Mouse (Mus musculus) hindlimb bud, embryonic 11.5 days (tissue): ENCODE data around the gene Osbpl11.

Experiments
- DNase-seq: peaks from one replicate; pipeline ENCODE4 v3.0.0-alpha.2; 2012; ENCODE audit warnings: low read depth, low spot score; ENCODE audit errors: extremely low spot score

Gene Osbpl11

GRCm38 (mm10) chr16:33236151-33236550 is 51.3 kb downstream of the Osbpl11 start:
- no peak for DNase-seq

- DNase-seq, result no peak
Measured at GRCm38 (mm10) chr16:33239305-33239704, 54.4 kb downstream of the Osbpl11 start.

GRCm38 (mm10) chr16:33242046-33242445 is 57.2 kb downstream of the Osbpl11 start:
- DNase-seq, result no peak

GRCm38 (mm10) chr16:33244136-33244691 is 59.3 kb downstream of the Osbpl11 start:
- DNase-seq, result no peak

GRCm38 (mm10) chr16:33244933-33245470 is 60.1 kb downstream of the Osbpl11 start:
- DNase-seq, result no peak

- no peak for DNase-seq
Measured at GRCm38 (mm10) chr16:33246526-33246925, 61.7 kb downstream of the Osbpl11 start.

GRCm38 (mm10) chr16:33247006-33247405 is 62.1 kb downstream of the Osbpl11 start:
- DNase-seq, result no peak

- DNase-seq, result no peak
Measured at GRCm38 (mm10) chr16:33250651-33251120, 65.8 kb downstream of the Osbpl11 start.

- DNase-seq, result peak; percentile 72
Measured at GRCm38 (mm10) chr16:33251194-33252051, 66.6 kb downstream of the Osbpl11 start, which contains the start of gene Snx4. Snx4 (plus strand) TSS chr16:33251442.

- DNase-seq, result no peak
Measured at GRCm38 (mm10) chr16:33255601-33256000, 70.7 kb downstream of the Osbpl11 start.

- no peak for DNase-seq
Measured at GRCm38 (mm10) chr16:33258530-33258929, 73.7 kb downstream of the Osbpl11 start.

GRCm38 (mm10) chr16:33259824-33260223 is 75.0 kb downstream of the Osbpl11 start:
- DNase-seq, result no peak

- no peak for DNase-seq
Measured at GRCm38 (mm10) chr16:33260825-33261224, 76.0 kb downstream of the Osbpl11 start.

- no peak for DNase-seq
Measured at GRCm38 (mm10) chr16:33261584-33262061, 76.8 kb downstream of the Osbpl11 start.

GRCm38 (mm10) chr16:33262096-33262495 is 77.2 kb downstream of the Osbpl11 start:
- no peak for DNase-seq

GRCm38 (mm10) chr16:33267616-33268253 is 82.9 kb downstream of the Osbpl11 start:
- DNase-seq, result no peak

- no peak for DNase-seq
Measured at GRCm38 (mm10) chr16:33271824-33272223, 87.0 kb downstream of the Osbpl11 start.

GRCm38 (mm10) chr16:33283079-33283478 is 98.2 kb downstream of the Osbpl11 start:
- no peak for DNase-seq

- no peak for DNase-seq
Measured at GRCm38 (mm10) chr16:33288536-33288935, 103.7 kb downstream of the Osbpl11 start.

GRCm38 (mm10) chr16:33289981-33290380 is 105.1 kb downstream of the Osbpl11 start:
- DNase-seq, result no peak

GRCm38 (mm10) chr16:33292241-33292640 is 107.4 kb downstream of the Osbpl11 start:
- no peak for DNase-seq
